Mouse (Mus musculus) cerebellum, adult 9-10 months (tissue): ENCODE data around the gene Ryk.

ENCODE experiments used
- DNase-seq: peaks from one replicate; pipeline ENCODE4 v3.0.0; 2022

Gene Ryk

DNA sequence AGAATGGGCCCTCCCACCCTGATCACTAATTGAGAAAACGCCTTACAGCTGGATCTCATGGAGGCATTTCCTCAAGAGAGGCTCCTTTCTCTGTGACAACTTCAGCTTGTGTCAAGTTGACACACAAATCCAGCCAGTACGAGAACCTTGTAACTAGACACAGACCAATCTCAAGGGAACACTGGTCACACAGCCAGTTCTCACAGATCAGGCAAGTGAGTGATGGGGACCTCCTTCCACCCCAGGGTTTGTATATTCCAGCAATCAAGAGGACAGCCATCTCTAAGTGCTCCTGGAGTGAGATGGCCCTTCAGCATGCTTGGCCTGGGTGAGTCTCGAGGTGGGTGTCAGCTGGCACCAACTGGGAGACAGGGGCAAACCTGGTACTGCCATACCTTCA is 121.1 kb downstream of the Ryk start:
- DNase-seq, result no peak
